Mouse (Mus musculus): ENCODE results near the gene Gm906.
"Not testable (repeated sequence)": the region's sequence is repeated elsewhere in the genome, so short reads cannot be mapped to it uniquely, and the experiment has no call there.

DNA sequence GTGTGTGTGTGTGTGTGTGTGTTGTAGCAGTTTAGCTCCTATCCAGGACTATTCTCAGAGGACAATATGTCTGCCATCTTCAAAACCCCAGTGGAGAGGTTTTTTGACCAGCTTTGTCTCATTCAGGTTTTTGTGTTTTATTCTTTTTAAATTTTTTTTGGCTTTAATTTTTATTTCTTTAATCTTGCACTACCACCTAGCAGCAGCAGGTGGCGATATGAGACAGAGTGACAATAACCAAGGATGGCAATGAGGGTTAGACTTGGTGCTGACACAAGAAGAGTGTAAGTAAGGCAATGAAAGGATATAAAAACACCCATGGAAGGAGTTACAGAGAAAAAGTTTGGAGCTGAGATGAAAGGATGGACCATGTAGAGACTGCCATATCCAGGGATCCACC lies 38.3 kb downstream of the Gm906 start:
- TF ChIP-seq CTCF (IDR thresholded peaks at IDR 0.05; ENCODE audit: low read depth): peak; percentile 63
- TF ChIP-seq EP300 (IDR thresholded peaks at IDR 0.05; ENCODE audit: low read depth): not testable (repeated sequence)
